Mouse (Mus musculus) midbrain, embryonic 13.5 days (tissue): Measurements from ENCODE around the gene Pigz. TPM values are rescaled to one million over a fixed set of nuclear protein-coding genes. Genes with fewer than 3 reads are reported as not detected.

Experiments
- ATAC-seq: fragments of 200-750 bp; cut with Nextera tagmentation; 2 replicates; pipeline ENCODE4 v1.8.0; 2017; ENCODE audit warnings: mild to moderate bottlenecking, moderate TSS enrichment, moderate library complexity
- H3K27ac ChIP-seq: fragments of 300-500 bp; sonication (generic); 2 replicates; pipeline ENCODE4 v1.5.1; 2015; ENCODE audit warnings: inconsistent platforms, mild to moderate bottlenecking, moderate library complexity
- H3K27me3 ChIP-seq: fragments of 300-500 bp; sonication (generic); 2 replicates; pipeline ENCODE4 v1.6.1; 2015; ENCODE audit warnings: mild to moderate bottlenecking, inconsistent platforms
- H3K36me3 ChIP-seq: fragments of 300-500 bp; sonication (generic); 2 replicates; pipeline ENCODE4 v1.6.1; 2015; ENCODE audit warnings: mild to moderate bottlenecking, inconsistent platforms
- H3K4me1 ChIP-seq: fragments of 300-500 bp; sonication (generic); replicated peaks from 2 replicates; pipeline ENCODE4 v1.6.1; 2015; ENCODE audit warnings: inconsistent platforms
- H3K4me2 ChIP-seq: fragments of 300-500 bp; sonication (generic); replicated peaks from 2 replicates; pipeline ENCODE4 v1.6.1; 2015; ENCODE audit warnings: moderate library complexity, mild to moderate bottlenecking, inconsistent platforms
- H3K4me3 ChIP-seq: fragments of 300-500 bp; sonication (generic); replicated peaks from 2 replicates; pipeline ENCODE4 v1.5.1; 2015; ENCODE audit warnings: mild to moderate bottlenecking, inconsistent platforms
- H3K9ac ChIP-seq: fragments of 300-500 bp; sonication (generic); replicated peaks from 2 replicates; pipeline ENCODE4 v1.6.1; 2015; ENCODE audit warnings: mild to moderate bottlenecking, inconsistent platforms
- H3K9me3 ChIP-seq: fragments of 300-500 bp; sonication (generic); 2 replicates; pipeline ENCODE4 v1.6.1; 2016; ENCODE audit warnings: mild to moderate bottlenecking, inconsistent platforms
- WGBS: fragments of 180-500 bp; shearing (Covaris S2); methylation state at CpG from one replicate; pipeline ENCODE4 v1.1.7; 2015; 5-methylcytosine and 5-hydroxymethylcytosine counted together
- polyA plus RNA-seq: library from polyadenylated mRNA; unstranded; fragments of >200 nt; fragmentation: Nextera tagmentation; extraction: Ambion mirVana; gene quantifications from 2 replicates; pipeline ENCODE4 v1.2.1, GENCODE M21; 2015

The Pigz gene
- polyA plus RNA-seq, 1 experiment from 2014 or later = 3.3 TPM

GRCm38 (mm10) chr16:31906896-31907295, 26.8 kb upstream of the Pigz start:
- 11% methylated on average over 9 of the region's 9 CpGs for WGBS
- ATAC-seq = peak; percentile 38; the same call in 1 of the 2 replicates
- Histone ChIP-seq H3K9me3 (no peaks in the 10 kb centered on the region), H3K4me2 (peak overlapping the region; percentile 40), H3K36me3 (no peaks in the 10 kb centered on the region), H3K27me3 (no peaks in the 10 kb centered on the region), H3K4me3 (no peak overlapping the region), H3K4me1 (peaks cover 14% of the 10 kb centered on the region), H3K27ac (no peak overlapping the region), H3K9ac (no peak overlapping the region)

- no peak overlapping the region for H3K4me3 ChIP-seq
- H3K27me3 ChIP-seq = no peaks in the 10 kb centered on the region
- no peak overlapping the region for H3K27ac ChIP-seq
- H3K4me2 ChIP-seq = no peak overlapping the region
- WGBS = 71% methylated on average over 11 of the region's 11 CpGs
- H3K4me1 ChIP-seq = peaks cover 14% of the 10 kb centered on the region
- H3K9ac ChIP-seq = no peak overlapping the region
- no peak for ATAC-seq
- no peaks in the 10 kb centered on the region for H3K9me3 ChIP-seq
- no peaks in the 10 kb centered on the region for H3K36me3 ChIP-seq
Observed at GRCm38 (mm10) chr16:31908959-31909358, 24.7 kb upstream of the Pigz start.

- H3K9ac ChIP-seq = no peak overlapping the region
- ATAC-seq = no peak
- no peak overlapping the region for H3K4me3 ChIP-seq
- no peaks in the 10 kb centered on the region for H3K27me3 ChIP-seq
- peaks cover 14% of the 10 kb centered on the region for H3K4me1 ChIP-seq
- no peak overlapping the region for H3K4me2 ChIP-seq
- H3K27ac ChIP-seq = no peak overlapping the region
- H3K9me3 ChIP-seq = no peaks in the 10 kb centered on the region
- 80% methylated on average over 10 of the region's 10 CpGs for WGBS
- H3K36me3 ChIP-seq = no peaks in the 10 kb centered on the region
Observed at GRCm38 (mm10) chr16:31910281-31910847, 23.3 kb upstream of the Pigz start.

GRCm38 (mm10) chr16:31917776-31918175, 15.9 kb upstream of the Pigz start:
- no peak for ATAC-seq
- WGBS = 85% methylated on average over 11 of the region's 11 CpGs
- Histone ChIP-seq H3K36me3 (no peaks in the 10 kb centered on the region), H3K27ac (no peak overlapping the region), H3K27me3 (no peaks in the 10 kb centered on the region), H3K9me3 (no peaks in the 10 kb centered on the region), H3K4me3 (no peak overlapping the region), H3K4me1 (no peaks in the 10 kb centered on the region; the same call in 1 of the 2 replicates), H3K9ac (no peak overlapping the region), H3K4me2 (no peak overlapping the region)

GRCm38 (mm10) chr16:31918248-31918724, 15.4 kb upstream of the Pigz start:
- peak; percentile 62 for ATAC-seq
- H3K27ac ChIP-seq = no peak overlapping the region
- H3K9ac ChIP-seq = no peak overlapping the region; the same call in 1 of the 2 replicates
- no peaks in the 10 kb centered on the region for H3K36me3 ChIP-seq
- H3K4me3 ChIP-seq = no peak overlapping the region
- no peaks in the 10 kb centered on the region; the same call in 1 of the 2 replicates for H3K4me1 ChIP-seq
- H3K9me3 ChIP-seq = no peaks in the 10 kb centered on the region
- no peaks in the 10 kb centered on the region for H3K27me3 ChIP-seq
- 4% methylated on average over 14 of the region's 14 CpGs for WGBS
- H3K4me2 ChIP-seq = peak overlapping the region; percentile 38

- Histone ChIP-seq H3K27me3 (no peaks in the 10 kb centered on the region), H3K4me1 (no peaks in the 10 kb centered on the region), H3K9ac (no peak overlapping the region), H3K4me2 (no peak overlapping the region), H3K9me3 (no peaks in the 10 kb centered on the region), H3K27ac (no peak overlapping the region), H3K36me3 (no peaks in the 10 kb centered on the region), H3K4me3 (no peak overlapping the region)
- 84% methylated on average over 6 of the region's 6 CpGs for WGBS
- no peak for ATAC-seq
Observed at GRCm38 (mm10) chr16:31924368-31924767, 9.3 kb upstream of the Pigz start.

GRCm38 (mm10) chr16:31926091-31926490, 7.6 kb upstream of the Pigz start:
- 69% methylated on average over 6 of the region's 6 CpGs for WGBS
- ATAC-seq = no peak

GRCm38 (mm10) chr16:31926547-31927182, 7.0 kb upstream of the Pigz start:
- WGBS = 85% methylated on average over 13 of the region's 13 CpGs
- Histone ChIP-seq H3K27me3 (0 out of 2 replicates have a peak, but pooled peaks cover 3% of the 10 kb centered on the region), H3K4me2 (no peak overlapping the region), H3K9me3 (no peaks in the 10 kb centered on the region), H3K27ac (no peak overlapping the region), H3K4me3 (no peak overlapping the region), H3K4me1 (no peaks in the 10 kb centered on the region), H3K9ac (no peak overlapping the region), H3K36me3 (no peaks in the 10 kb centered on the region)
- no peak for ATAC-seq

More at GRCm38 (mm10) chr16:31926091-31926490, 7.6 kb upstream of the Pigz start:
- H3K4me3 ChIP-seq = no peak overlapping the region
- no peaks in the 10 kb centered on the region for H3K4me1 ChIP-seq
- H3K36me3 ChIP-seq = no peaks in the 10 kb centered on the region
- H3K9me3 ChIP-seq = no peaks in the 10 kb centered on the region
- H3K9ac ChIP-seq = no peak overlapping the region
- no peak overlapping the region for H3K4me2 ChIP-seq
- H3K27me3 ChIP-seq = 0 out of 2 replicates have a peak, but pooled peaks cover 3% of the 10 kb centered on the region
- H3K27ac ChIP-seq = no peak overlapping the region

- no peaks in the 10 kb centered on the region for H3K9me3 ChIP-seq
- H3K27me3 ChIP-seq = 0 out of 2 replicates have a peak, but pooled peaks cover 3% of the 10 kb centered on the region
- 91% methylated on average over 5 of the region's 5 CpGs for WGBS
- no peaks in the 10 kb centered on the region for H3K36me3 ChIP-seq
- H3K9ac ChIP-seq = no peak overlapping the region
- no peak for ATAC-seq
- H3K27ac ChIP-seq = no peak overlapping the region
- no peak overlapping the region for H3K4me2 ChIP-seq
- no peak overlapping the region for H3K4me3 ChIP-seq
- peaks cover 4% of the 10 kb centered on the region for H3K4me1 ChIP-seq
Observed at GRCm38 (mm10) chr16:31927412-31927811, 6.2 kb upstream of the Pigz start.

GRCm38 (mm10) chr16:31931330-31931729, 2.3 kb upstream of the Pigz start:
- peaks cover 36% of the 10 kb centered on the region for H3K4me1 ChIP-seq
- no peaks in the 10 kb centered on the region for H3K36me3 ChIP-seq
- H3K27ac ChIP-seq = no peak overlapping the region
- no peak overlapping the region for H3K9ac ChIP-seq
- H3K9me3 ChIP-seq = no peaks in the 10 kb centered on the region
- H3K27me3 ChIP-seq = peaks cover 20% of the 10 kb centered on the region
- H3K4me2 ChIP-seq = no peak overlapping the region
- 63% methylated on average over 17 of the region's 17 CpGs for WGBS
- no peak overlapping the region for H3K4me3 ChIP-seq
- ATAC-seq = no peak

- Histone ChIP-seq H3K27me3 (peaks cover 23% of the 10 kb centered on the region), H3K9ac (peak overlapping the region; percentile 6; the same call in 1 of the 2 replicates), H3K27ac (peak overlapping the region; percentile 97), H3K4me2 (peak overlapping the region; percentile 78; the same call in 1 of the 2 replicates), H3K4me3 (no peak overlapping the region), H3K4me1 (peaks cover 36% of the 10 kb centered on the region), H3K36me3 (no peaks in the 10 kb centered on the region), H3K9me3 (no peaks in the 10 kb centered on the region)
- 35% methylated on average over 5 of the region's 5 CpGs for WGBS
- peak; percentile 1; the same call in 1 of the 2 replicates for ATAC-seq
Observed at GRCm38 (mm10) chr16:31932255-31932654, 1.4 kb upstream of the Pigz start.

GRCm38 (mm10) chr16:31932840-31933697, 582 bp upstream of the Pigz start:
- Histone ChIP-seq H3K9me3 (no peaks in the 10 kb centered on the region), H3K4me2 (peak overlapping the region; percentile 78), H3K9ac (peak overlapping the region; percentile 74), H3K27me3 (peaks cover 23% of the 10 kb centered on the region), H3K4me1 (peaks cover 36% of the 10 kb centered on the region), H3K4me3 (peak overlapping the region; percentile 47), H3K27ac (peak overlapping the region; percentile 97), H3K36me3 (no peaks in the 10 kb centered on the region)
- ATAC-seq = peak; percentile 98
- whole genome bisulfite sequencing = under 1% methylated on average over 50 of the region's 50 CpGs
